Mouse (Mus musculus): ENCODE measurements around the gene Nsg1. TPM values are rescaled to one million over a fixed set of nuclear protein-coding genes. Genes with fewer than 3 reads are reported as not detected.

Nsg1 gene
- polyA plus RNA-seq (2012; ENCODE audit: insufficient read depth, insufficient read length, low replicate concordance, missing spikeins) = 372 TPM in 1 of 2 replicates, not detected in the other

GRCm38 (mm10) chr5:38159634-38160413, at the start of gene Nsg1:
TSS of gene Nsg1 (minus strand) at chr5:38159907.
- Histone ChIP-seq H3K27ac (ENCODE audit: insufficient read depth, low read depth, low read length) (peak within 1 kb of the TSS; percentile 98), H3K4me3 (ENCODE audit: insufficient read depth, low read depth, low read length) (peak within 1 kb of the TSS; percentile 89), H3K4me1 (ENCODE audit: control insufficient read depth, insufficient read depth, low read length) (peaks cover 34% of the 10 kb centered on the region)
- 14% methylated on average over 35 of the region's 35 CpGs for WGBS
- TF ChIP-seq POLR2A (IDR thresholded peaks at IDR 0.05; ENCODE audit: insufficient read depth, low read depth, low read length) (peak; percentile 92; the same call in 1 of the 2 replicates), CTCF (IDR thresholded peaks at IDR 0.05; ENCODE audit: insufficient read depth, low read depth, low read length) (no peak)

GRCm38 (mm10) chr5:38208985-38209384, 49.3 kb upstream of the Nsg1 start:
- Histone ChIP-seq H3K4me1 (ENCODE audit: control insufficient read depth, insufficient read depth, low read length) (peaks cover 16% of the 10 kb centered on the region), H3K27ac (ENCODE audit: insufficient read depth, low read depth, low read length) (no peak overlapping the region), H3K4me3 (ENCODE audit: insufficient read depth, low read depth, low read length) (no peak overlapping the region)
- TF ChIP-seq CTCF (IDR thresholded peaks at IDR 0.05; ENCODE audit: insufficient read depth, low read depth, low read length) (no peak), POLR2A (IDR thresholded peaks at IDR 0.05; ENCODE audit: insufficient read depth, low read depth, low read length) (no peak)
- 53% methylated on average over 8 of the region's 8 CpGs for WGBS

- no peak for TF ChIP-seq POLR2A (IDR thresholded peaks at IDR 0.05; ENCODE audit: insufficient read depth, low read depth, low read length)
- no peak for TF ChIP-seq CTCF (IDR thresholded peaks at IDR 0.05; ENCODE audit: insufficient read depth, low read depth, low read length)
- H3K27ac ChIP-seq (ENCODE audit: insufficient read depth, low read depth, low read length) = no peak overlapping the region
- peaks cover 16% of the 10 kb centered on the region for H3K4me1 ChIP-seq (ENCODE audit: control insufficient read depth, insufficient read depth, low read length)
- no peak overlapping the region for H3K4me3 ChIP-seq (ENCODE audit: insufficient read depth, low read depth, low read length)
- WGBS = 72% methylated on average over 7 of the region's 7 CpGs
These were observed 45.6 kb upstream of the Nsg1 start for GRCm38 (mm10) chr5:38205303-38205726.

- no peak for TF ChIP-seq POLR2A (IDR thresholded peaks at IDR 0.05; ENCODE audit: insufficient read depth, low read depth, low read length)
- no peak for TF ChIP-seq CTCF (IDR thresholded peaks at IDR 0.05; ENCODE audit: insufficient read depth, low read depth, low read length)
- 74% methylated on average over 2 of the region's 2 CpGs for WGBS
- H3K27ac ChIP-seq (ENCODE audit: insufficient read depth, low read depth, low read length) = no peak overlapping the region
- H3K4me3 ChIP-seq (ENCODE audit: insufficient read depth, low read depth, low read length) = no peak overlapping the region
- H3K4me1 ChIP-seq (ENCODE audit: control insufficient read depth, insufficient read depth, low read length) = no peaks in the 10 kb centered on the region
These were observed 40.0 kb upstream of the Nsg1 start for GRCm38 (mm10) chr5:38199686-38200085.

- Histone ChIP-seq H3K4me1 (ENCODE audit: control insufficient read depth, insufficient read depth, low read length) (no peaks in the 10 kb centered on the region), H3K4me3 (ENCODE audit: insufficient read depth, low read depth, low read length) (no peak overlapping the region), H3K27ac (ENCODE audit: insufficient read depth, low read depth, low read length) (no peak overlapping the region)
- peak; percentile 83 for TF ChIP-seq CTCF (IDR thresholded peaks at IDR 0.05; ENCODE audit: insufficient read depth, low read depth, low read length)
- no peak for TF ChIP-seq POLR2A (IDR thresholded peaks at IDR 0.05; ENCODE audit: insufficient read depth, low read depth, low read length)
- WGBS = 15% methylated on average over 7 of the region's 7 CpGs
These were observed 37.7 kb upstream of the Nsg1 start for GRCm38 (mm10) chr5:38197482-38197823.

GRCm38 (mm10) chr5:38196821-38197481, 37.2 kb upstream of the Nsg1 start:
- TF ChIP-seq POLR2A (IDR thresholded peaks at IDR 0.05; ENCODE audit: insufficient read depth, low read depth, low read length) = no peak
- no peak for TF ChIP-seq CTCF (IDR thresholded peaks at IDR 0.05; ENCODE audit: insufficient read depth, low read depth, low read length)
- WGBS = 74% methylated on average over 5 of the region's 5 CpGs
- no peak overlapping the region for H3K4me3 ChIP-seq (ENCODE audit: insufficient read depth, low read depth, low read length)
- no peaks in the 10 kb centered on the region for H3K4me1 ChIP-seq (ENCODE audit: control insufficient read depth, insufficient read depth, low read length)
- H3K27ac ChIP-seq (ENCODE audit: insufficient read depth, low read depth, low read length) = no peak overlapping the region

GRCm38 (mm10) chr5:38195941-38196340, 36.2 kb upstream of the Nsg1 start:
- Histone ChIP-seq H3K4me3 (ENCODE audit: insufficient read depth, low read depth, low read length) (no peak overlapping the region), H3K4me1 (ENCODE audit: control insufficient read depth, insufficient read depth, low read length) (no peaks in the 10 kb centered on the region), H3K27ac (ENCODE audit: insufficient read depth, low read depth, low read length) (no peak overlapping the region)
- TF ChIP-seq CTCF (IDR thresholded peaks at IDR 0.05; ENCODE audit: insufficient read depth, low read depth, low read length) = no peak
- TF ChIP-seq POLR2A (IDR thresholded peaks at IDR 0.05; ENCODE audit: insufficient read depth, low read depth, low read length) = no peak

- TF ChIP-seq CTCF (IDR thresholded peaks at IDR 0.05; ENCODE audit: insufficient read depth, low read depth, low read length) (no peak), POLR2A (IDR thresholded peaks at IDR 0.05; ENCODE audit: insufficient read depth, low read depth, low read length) (no peak)
- no peak overlapping the region for H3K4me3 ChIP-seq (ENCODE audit: insufficient read depth, low read depth, low read length)
- 46% methylated on average over 2 of the region's 2 CpGs for WGBS
- no peaks in the 10 kb centered on the region for H3K4me1 ChIP-seq (ENCODE audit: control insufficient read depth, insufficient read depth, low read length)
- H3K27ac ChIP-seq (ENCODE audit: insufficient read depth, low read depth, low read length) = no peak overlapping the region
These were observed 35.2 kb upstream of the Nsg1 start for GRCm38 (mm10) chr5:38194946-38195345.

GRCm38 (mm10) chr5:38190907-38191306, 31.2 kb upstream of the Nsg1 start:
- no peak overlapping the region for H3K4me3 ChIP-seq (ENCODE audit: insufficient read depth, low read depth, low read length)
- TF ChIP-seq POLR2A (IDR thresholded peaks at IDR 0.05; ENCODE audit: insufficient read depth, low read depth, low read length) (no peak), CTCF (IDR thresholded peaks at IDR 0.05; ENCODE audit: insufficient read depth, low read depth, low read length) (no peak)
- WGBS = 93% methylated on average over 3 of the region's 3 CpGs
- H3K4me1 ChIP-seq (ENCODE audit: control insufficient read depth, insufficient read depth, low read length) = no peaks in the 10 kb centered on the region
- H3K27ac ChIP-seq (ENCODE audit: insufficient read depth, low read depth, low read length) = no peak overlapping the region
